Mouse (Mus musculus): ENCODE measurements around the gene Lin7a.

The Lin7a gene

GRCm38 (mm10) chr10:107319648-107320047 is 48.2 kb downstream of the Lin7a start:
- no peak for DNase-seq (ENCODE audit: low read depth, low spot score)

DNA sequence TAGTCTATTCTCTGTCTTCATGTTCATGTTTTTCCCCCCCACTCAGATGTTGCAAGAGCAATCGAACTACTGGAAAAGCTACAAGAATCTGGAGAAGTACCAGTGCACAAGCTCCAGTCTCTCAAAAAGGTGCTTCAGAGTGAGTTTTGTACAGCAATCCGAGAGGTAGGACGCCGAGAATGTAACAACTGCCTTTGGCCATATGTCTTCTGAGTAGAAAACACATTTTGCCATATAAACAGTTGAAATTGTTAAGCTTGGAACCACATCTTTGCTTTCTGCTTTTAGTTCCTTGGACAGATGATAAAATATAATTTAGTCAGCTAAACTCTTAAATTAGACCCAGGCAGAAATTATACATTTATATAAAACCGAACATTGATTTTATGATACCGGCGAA is 52.4 kb downstream of the Lin7a start:
- no peak for DNase-seq (ENCODE audit: low read depth, low spot score)

DNA sequence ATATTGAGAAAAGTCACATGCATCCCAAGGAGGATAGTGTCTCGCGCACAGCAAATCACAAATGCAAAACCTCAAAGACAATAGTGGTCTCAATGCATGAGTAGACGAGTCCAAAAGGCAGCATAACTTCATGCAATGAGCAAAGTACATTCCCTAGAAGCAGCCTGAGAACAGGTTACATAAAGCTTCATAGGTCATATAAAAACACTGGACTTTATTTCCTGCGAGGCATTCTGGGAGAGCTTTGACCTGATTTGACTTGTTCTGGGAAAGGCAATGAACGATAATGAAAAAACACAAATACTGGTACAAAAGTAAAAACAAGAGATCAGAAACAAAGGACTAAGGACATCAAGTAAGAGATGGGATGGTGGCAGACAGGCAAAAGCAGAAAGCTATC is 54.1 kb downstream of the Lin7a start:
- no peak for DNase-seq (ENCODE audit: low read depth, low spot score)

DNA sequence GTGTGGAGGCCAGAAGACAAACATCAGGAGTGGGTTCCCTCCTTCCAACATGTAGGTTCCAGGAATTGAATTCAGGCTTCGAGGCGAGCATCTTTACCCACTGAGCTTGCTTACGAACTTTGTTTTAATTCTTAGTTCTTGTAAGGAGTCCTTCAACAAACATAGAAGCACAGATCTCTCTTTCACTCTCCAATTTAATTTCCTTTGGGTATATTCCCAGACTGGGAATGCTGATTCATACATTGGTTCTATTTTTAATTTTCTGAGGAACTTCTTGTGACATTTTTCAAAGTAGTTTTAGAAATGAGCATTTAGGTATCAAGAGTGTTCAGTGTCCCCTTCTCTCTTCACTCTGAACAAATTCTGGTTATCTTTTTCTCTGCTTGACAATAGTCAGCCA is 68.0 kb downstream of the Lin7a start:
- DNase-seq (ENCODE audit: low read depth, low spot score) = no peak

- no peak for DNase-seq (ENCODE audit: low read depth, low spot score)
Measured at GRCm38 (mm10) chr10:107341151-107341550, 69.7 kb downstream of the Lin7a start.

- no peak for DNase-seq (ENCODE audit: low read depth, low spot score)
Measured at GRCm38 (mm10) chr10:107344200-107344599, 72.7 kb downstream of the Lin7a start.

GRCm38 (mm10) chr10:107347842-107348241 is 76.4 kb downstream of the Lin7a start:
- DNase-seq (ENCODE audit: low read depth, low spot score) = no peak

GRCm38 (mm10) chr10:107351696-107352485 is 80.4 kb downstream of the Lin7a start:
- DNase-seq (ENCODE audit: low read depth, low spot score) = no peak

GRCm38 (mm10) chr10:107353483-107353882 is 82.0 kb downstream of the Lin7a start:
- no peak for DNase-seq (ENCODE audit: low read depth, low spot score)

GRCm38 (mm10) chr10:107358443-107359040 is 87.1 kb downstream of the Lin7a start:
- no peak for DNase-seq (ENCODE audit: low read depth, low spot score)

- no peak for DNase-seq (ENCODE audit: low read depth, low spot score)
Measured at GRCm38 (mm10) chr10:107359296-107359695, 87.8 kb downstream of the Lin7a start.

- DNase-seq (ENCODE audit: low read depth, low spot score) = no peak
Measured at GRCm38 (mm10) chr10:107361546-107361945, 90.1 kb downstream of the Lin7a start.

DNA sequence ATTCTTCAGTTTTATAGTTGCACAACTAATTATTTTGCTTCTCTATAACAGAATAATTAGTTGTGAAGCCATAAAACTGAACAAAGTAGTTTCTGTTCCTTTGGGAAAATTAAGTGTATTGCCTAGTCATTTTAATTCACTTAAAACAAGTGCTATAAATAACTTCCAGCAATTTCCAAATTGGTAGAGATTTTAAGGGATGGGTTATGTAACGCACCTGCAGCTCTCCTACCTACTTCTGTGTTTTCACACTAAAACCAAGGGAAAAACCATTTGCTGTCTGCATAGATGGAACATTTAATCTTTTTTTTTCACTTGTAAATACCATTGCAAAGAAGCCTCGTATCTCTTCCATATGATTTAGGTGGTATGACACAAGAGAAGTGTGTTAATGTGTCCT is 90.5 kb downstream of the Lin7a start:
- no peak for DNase-seq (ENCODE audit: low read depth, low spot score)

DNA sequence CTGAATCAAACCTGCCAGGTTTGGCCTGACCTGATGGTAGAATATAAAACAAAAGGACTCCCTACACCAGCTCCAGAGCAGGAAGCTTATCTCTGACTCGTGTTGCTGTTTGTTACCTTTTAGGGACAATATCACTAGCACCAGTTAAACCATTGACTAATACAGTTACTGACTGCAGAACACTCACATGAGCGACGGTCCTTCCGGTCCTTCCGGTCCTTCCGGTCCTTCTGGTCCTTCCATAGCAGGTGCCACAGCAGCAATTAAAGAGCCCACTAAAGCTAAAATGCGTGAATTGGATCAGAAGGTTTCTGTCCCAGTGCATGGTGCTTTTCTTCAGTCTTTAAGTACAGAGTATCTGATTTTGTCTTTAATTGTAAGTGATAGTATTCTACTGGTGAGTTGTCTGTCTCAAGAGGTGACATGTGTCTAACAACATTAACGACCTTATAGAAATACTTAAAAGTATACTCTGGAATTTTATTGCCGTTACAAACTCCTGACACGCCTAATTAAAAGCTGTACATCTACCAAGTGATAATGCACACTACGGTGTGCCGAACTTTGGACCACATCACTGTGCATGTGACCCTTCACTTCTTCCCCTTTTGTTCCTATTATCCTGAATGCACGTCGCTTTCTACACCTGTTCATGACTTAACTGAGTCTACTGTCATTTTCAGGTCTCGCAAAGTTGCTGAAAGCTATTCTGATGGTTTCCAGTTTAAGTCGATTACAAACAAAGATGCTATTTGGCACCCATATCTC is 91.7 kb downstream of the Lin7a start:
- no peak for DNase-seq (ENCODE audit: low read depth, low spot score)

DNA sequence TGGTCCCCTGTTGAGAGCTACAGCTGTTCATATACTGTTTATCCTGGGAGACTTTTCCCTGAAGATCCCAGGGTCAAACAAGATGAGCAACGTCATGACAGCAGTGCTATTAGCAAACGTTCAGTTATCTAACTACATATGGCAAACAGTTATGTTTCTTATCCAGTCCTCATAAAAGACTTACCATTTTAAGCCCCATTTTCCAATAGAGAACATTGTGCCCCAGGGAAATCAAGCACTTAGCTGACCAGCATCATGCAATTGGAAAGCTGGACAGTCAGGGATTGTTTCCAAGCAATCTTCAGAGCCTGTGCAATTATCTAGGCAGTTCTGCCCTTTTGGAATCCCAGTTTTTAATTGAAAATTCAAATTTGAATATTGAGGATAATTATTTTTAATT is 105.7 kb downstream of the Lin7a start:
- no peak for DNase-seq (ENCODE audit: low read depth, low spot score)

DNA sequence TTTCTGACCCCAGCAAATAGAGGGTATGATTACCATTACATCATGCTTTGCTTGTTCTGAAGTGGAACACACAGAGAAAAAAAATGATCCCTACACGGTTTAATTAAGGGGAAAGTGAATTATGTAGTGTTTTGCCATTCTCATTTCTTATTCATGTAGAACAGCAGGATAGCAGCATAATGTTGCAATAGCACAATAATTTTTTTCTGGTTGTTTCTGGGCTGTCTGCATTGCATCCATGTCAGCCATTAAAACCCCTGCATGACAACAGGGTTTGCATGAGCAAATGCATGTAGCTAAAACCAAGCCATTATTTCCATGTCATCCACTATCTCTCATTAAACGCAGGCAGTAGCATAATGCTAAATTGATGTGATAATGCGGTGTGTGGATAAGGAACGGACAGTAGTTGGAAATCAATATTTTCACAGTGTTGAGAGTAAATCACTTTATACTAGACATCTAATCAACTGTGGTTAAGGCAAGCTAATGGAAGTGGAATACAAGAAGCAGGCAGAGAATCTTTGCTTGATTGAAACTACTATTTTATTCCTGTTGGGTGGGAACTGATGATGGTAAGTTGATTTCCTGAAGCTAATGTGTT is 109.8 kb downstream of the Lin7a start:
- DNase-seq (ENCODE audit: low read depth, low spot score) = no peak

DNA sequence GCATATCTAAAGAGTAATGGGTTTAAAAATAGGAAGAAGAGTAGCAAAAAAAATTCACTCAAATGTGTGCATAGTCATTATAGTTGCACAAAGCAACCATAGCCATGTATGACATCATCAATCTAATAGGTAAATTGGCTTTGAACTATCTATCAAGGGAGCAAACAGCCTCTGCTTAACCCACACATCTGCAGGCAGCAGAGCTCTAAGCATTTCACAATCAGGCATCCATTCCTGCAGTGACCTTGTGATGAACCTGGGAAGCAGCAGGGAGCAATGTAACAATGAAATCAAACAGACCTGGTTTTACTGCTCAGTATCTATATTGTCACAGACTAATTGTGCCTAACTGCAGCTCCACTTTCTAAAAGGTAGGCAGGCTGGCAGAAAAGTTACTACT is 112.3 kb downstream of the Lin7a start:
- no peak for DNase-seq (ENCODE audit: low read depth, low spot score)

GRCm38 (mm10) chr10:107389505-107389904 is 118.0 kb downstream of the Lin7a start:
- no peak for DNase-seq (ENCODE audit: low read depth, low spot score)

- DNase-seq (ENCODE audit: low read depth, low spot score) = no peak
Measured at GRCm38 (mm10) chr10:107405347-107405746, 133.9 kb downstream of the Lin7a start.

GRCm38 (mm10) chr10:107418306-107418705 is 146.8 kb downstream of the Lin7a start:
- DNase-seq (ENCODE audit: low read depth, low spot score) = no peak

GRCm38 (mm10) chr10:107436967-107437366 is 165.5 kb downstream of the Lin7a start:
- DNase-seq (ENCODE audit: low read depth, low spot score) = no peak

- DNase-seq (ENCODE audit: low read depth, low spot score) = no peak
Measured at GRCm38 (mm10) chr10:107442781-107443180, 171.3 kb downstream of the Lin7a start.

Measured in CD4-positive, CD25-positive, alpha-beta regulatory T cell, adult 2 months (primary cell).